Mouse (Mus musculus) lung, postnatal 0 days (tissue): ENCODE measurements around the gene Actl6a.

Experiments used
- CTCF ChIP-seq: IDR thresholded peaks from 2 replicates; pipeline ENCODE4 v1.5.1; 2016; ENCODE audit warnings: antibody characterized with exemption, mild to moderate bottlenecking
- EP300 ChIP-seq: IDR thresholded peaks from 2 replicates; pipeline ENCODE4 v1.6.1; 2016; ENCODE audit warnings: antibody characterized with exemption, mild to moderate bottlenecking, control low read depth

- TF ChIP-seq CTCF (no peak), EP300 (peak; percentile 73)
These were observed 23.1 kb upstream of the Actl6a start for GRCm38 (mm10) chr3:32682910-32683531.
